Mouse (Mus musculus) gastrocnemius, postnatal 14 days (tissue): ENCODE measurements around the gene Ccnd3. TPM values are rescaled to one million over a fixed set of nuclear protein-coding genes. Genes with fewer than 3 reads are reported as not detected.

Experiments
- DNase-seq: peaks from one replicate; pipeline ENCODE4 v3.0.0; 2021; ENCODE audit warnings: mixed read lengths
- intact Hi-C: fragments of 180-260 bp; cut with DNase I; formaldehyde crosslinking; loops from one replicate; pipeline ENCODE4 v1.15.1; 2025; ENCODE audit warnings: low total_unique reads
- total RNA-seq, 2 experiments: library from RNA; stranded (reverse); gene quantifications; 2 replicates each; pipeline ENCODE4 v1.2.3; 2021

Ccnd3 gene
- total RNA-seq, 2 experiments from 2014 or later = 57.0 to 63.3 TPM

- intact Hi-C loops = no loop called here
- DNase-seq = peak; percentile 96
These were observed 124.2 kb downstream of the Ccnd3 start for GRCm38 (mm10) chr17:47628851-47629676.

GRCm38 (mm10) chr17:47629717-47630677, 125.1 kb downstream of the Ccnd3 start:
- no peak for DNase-seq
- intact Hi-C loops = no loop called here

GRCm38 (mm10) chr17:47630678-47631065, 125.8 kb downstream of the Ccnd3 start, which contains the start of gene Usp49:
TSS of gene Usp49 (plus strand) at chr17:47630690.
- intact Hi-C loops = no loop called here
- DNase-seq = no peak

- intact Hi-C loops = no loop called here
- DNase-seq = no peak
These were observed 127.5 kb downstream of the Ccnd3 start for GRCm38 (mm10) chr17:47632181-47632840.

GRCm38 (mm10) chr17:47633999-47634770, 129.3 kb downstream of the Ccnd3 start:
- DNase-seq = no peak
- intact Hi-C loops = no loop called here

- intact Hi-C loops = no loop called here
- no peak for DNase-seq
These were observed 138.1 kb downstream of the Ccnd3 start for GRCm38 (mm10) chr17:47642992-47643391.

GRCm38 (mm10) chr17:47646683-47647082, 141.8 kb downstream of the Ccnd3 start:
- peak; percentile 70 for DNase-seq
- intact Hi-C loops = no loop called here

- intact Hi-C loops = no loop called here
- DNase-seq = no peak
These were observed 144.1 kb downstream of the Ccnd3 start for GRCm38 (mm10) chr17:47648966-47649365.

Other genes with a start within 250 kb of the Ccnd3 start
- gene Mrps10, start 136.2 kb upstream of the Ccnd3 start, total RNA-seq = 10 to 100 TPM; 36.8 to 40.7 TPM
- under 1 TPM; 0.22 to 0.41 TPM for gene Guca1b, start 119.7 kb upstream of the Ccnd3 start, total RNA-seq
- gene Guca1a, start 104.5 kb upstream of the Ccnd3 start, total RNA-seq = under 1 TPM; 0.27 to 0.66 TPM
- gene AI661453, start 68.4 kb upstream of the Ccnd3 start, total RNA-seq = under 1 TPM; 0.31 to 0.49 TPM
- not detected for gene 1700001C19Rik, start 67.7 kb upstream of the Ccnd3 start, total RNA-seq
- 10 to 100 TPM in 1 of 2 experiments, 1 to 10 TPM in 1; 9.5 to 10.2 TPM for gene Taf8, start 2.8 kb upstream of the Ccnd3 start, total RNA-seq
- gene Bysl, start 106.4 kb downstream of the Ccnd3 start, total RNA-seq = 10 to 100 TPM; 12.3 to 14.8 TPM
- gene Med20, start 106.5 kb downstream of the Ccnd3 start, total RNA-seq = 10 to 100 TPM; 10.3 to 12.6 TPM
- gene Gm20517, start 106.5 kb downstream of the Ccnd3 start, total RNA-seq = 1 to 10 TPM; 1.2 to 1.9 TPM
- gene Usp49, start 125.6 kb downstream of the Ccnd3 start, total RNA-seq = 1 to 10 TPM; 3.2 to 4.3 TPM
- 100 to 1,000 TPM; 147 to 153 TPM for gene Tomm6, start 183.3 kb downstream of the Ccnd3 start, total RNA-seq
- 1 to 10 TPM; 3.0 to 3.1 TPM for gene Frs3, start 184.0 kb downstream of the Ccnd3 start, total RNA-seq
- gene Gm21981, start 189.4 kb downstream of the Ccnd3 start, total RNA-seq = under 1 TPM; 0.24 to 0.47 TPM
- 1 to 10 TPM; 1.3 to 2.2 TPM for gene Prickle4, start 189.7 kb downstream of the Ccnd3 start, total RNA-seq
- gene Pgc, start 221.8 kb downstream of the Ccnd3 start, total RNA-seq = not detected
- gene Tfeb, start 232.0 kb downstream of the Ccnd3 start, total RNA-seq = 10 to 100 TPM; 60.0 to 66.0 TPM